Mouse (Mus musculus) limb, embryonic 15.5 days (tissue): ENCODE data around the gene Pimreg. TPM values are rescaled to one million over a fixed set of nuclear protein-coding genes. Genes with fewer than 3 reads are reported as not detected.

Experiments used
- ATAC-seq: fragments of 200-750 bp; cut with Nextera tagmentation; 2 replicates; pipeline ENCODE4 v1.8.0; 2017; ENCODE audit warnings: low read depth, moderate TSS enrichment; ENCODE audit not compliant: insufficient number of reproducible peaks, low FRiP score, low TSS enrichment
- H3K27ac ChIP-seq: fragments of 300-500 bp; sonication (generic); 2 replicates; pipeline ENCODE4 v1.5.1; 2015; ENCODE audit warnings: moderate library complexity, mild to moderate bottlenecking, inconsistent platforms
- H3K27me3 ChIP-seq: fragments of 300-500 bp; sonication (generic); 2 replicates; pipeline ENCODE4 v1.6.1; 2015; ENCODE audit warnings: inconsistent platforms
- H3K36me3 ChIP-seq: fragments of 300-500 bp; sonication (generic); 2 replicates; pipeline ENCODE4 v1.6.1; 2015; ENCODE audit warnings: inconsistent platforms
- H3K4me1 ChIP-seq: fragments of 300-500 bp; sonication (generic); 2 replicates; pipeline ENCODE4 v1.6.1; 2015; ENCODE audit warnings: inconsistent platforms
- H3K4me2 ChIP-seq: fragments of 300-500 bp; sonication (generic); 2 replicates; pipeline ENCODE4 v1.6.1; 2015; ENCODE audit warnings: mild to moderate bottlenecking, inconsistent platforms
- H3K4me3 ChIP-seq: fragments of 300-500 bp; sonication (generic); 2 replicates; pipeline ENCODE4 v1.5.1; 2015; ENCODE audit warnings: mild to moderate bottlenecking, inconsistent platforms
- H3K9ac ChIP-seq: fragments of 300-500 bp; sonication (generic); 2 replicates; pipeline ENCODE4 v1.6.1; 2015; ENCODE audit warnings: inconsistent platforms
- H3K9me3 ChIP-seq: fragments of 300-500 bp; sonication (generic); 2 replicates; pipeline ENCODE4 v1.6.1; 2016; ENCODE audit warnings: inconsistent platforms
- WGBS: fragments of 180-500 bp; shearing (Covaris S2); methylation state at CpG from one replicate; pipeline ENCODE4 v1.1.7; 2015; 5-methylcytosine and 5-hydroxymethylcytosine counted together
- polyA plus RNA-seq: library from polyadenylated mRNA; unstranded; fragments of >200 nt; fragmentation: Nextera tagmentation; extraction: Ambion mirVana; gene quantifications from 2 replicates; pipeline ENCODE4 v1.2.1, GENCODE M21; 2015

Gene Pimreg
- polyA plus RNA-seq, 1 experiment from 2014 or later: 79.2 TPM

DNA sequence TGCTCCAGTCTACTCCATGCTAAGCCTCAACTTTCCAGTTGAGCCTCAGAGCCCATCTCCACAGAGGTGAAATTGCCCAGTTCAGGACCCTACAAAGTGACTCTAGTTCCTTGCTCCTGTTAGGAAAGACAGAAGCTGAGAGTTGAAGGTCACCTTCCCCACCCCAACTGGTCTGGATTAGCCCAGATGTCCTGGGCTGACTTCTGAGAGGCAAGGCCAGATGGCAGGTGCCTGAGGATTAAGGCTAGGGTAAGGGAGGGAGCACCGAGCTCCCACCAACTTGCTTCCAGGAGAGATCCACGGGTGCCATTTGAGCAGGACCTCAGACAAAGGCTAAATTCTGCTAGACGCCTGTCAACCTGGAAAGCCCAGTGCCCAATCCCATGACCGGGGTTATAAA lies 9.7 kb upstream of the Pimreg start:
- no peak overlapping the region for H3K4me2 ChIP-seq
- no peaks in the 10 kb centered on the region for H3K9me3 ChIP-seq
- no peak overlapping the region for H3K27ac ChIP-seq
- H3K4me3 ChIP-seq: no peak overlapping the region
- H3K4me1 ChIP-seq: peaks cover 6% of the 10 kb centered on the region
- no peaks in the 10 kb centered on the region for H3K36me3 ChIP-seq
- WGBS: 70% methylated on average over 4 of the region's 4 CpGs
- ATAC-seq: no peak
- 0 out of 2 replicates have a peak, but pooled peaks cover 9% of the 10 kb centered on the region for H3K27me3 ChIP-seq
- H3K9ac ChIP-seq: no peak overlapping the region

GRCm38 (mm10) chr11:72032589-72032988 lies 9.2 kb upstream of the Pimreg start:
- ATAC-seq: no peak
- WGBS: 77% methylated on average over 3 of the region's 3 CpGs

DNA sequence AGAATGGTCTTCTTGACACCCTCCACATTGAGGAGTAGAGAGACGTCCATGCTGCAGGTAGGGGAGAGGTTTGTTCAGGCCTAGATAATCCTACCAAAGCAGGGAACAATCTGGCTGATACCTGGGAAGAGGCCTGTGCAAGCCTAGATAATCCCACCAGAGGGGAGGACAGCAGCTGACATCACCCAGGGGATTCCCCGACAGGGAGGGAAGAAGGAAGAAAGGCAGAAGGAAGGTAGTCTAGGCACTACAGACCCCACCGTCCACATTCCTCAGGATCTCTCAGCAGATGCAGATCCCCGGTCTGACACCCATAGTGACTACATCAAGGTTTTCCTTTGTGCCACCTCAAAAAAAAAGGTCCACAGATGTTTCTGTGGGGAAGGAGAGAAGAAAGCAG lies 4.4 kb upstream of the Pimreg start, which contains the start of gene Aipl1:
Gene Aipl1, minus strand, starts transcription at position 101 of the 400 bp plus-strand sequence.
- Histone ChIP-seq H3K27me3 (peaks cover 11% of the 10 kb centered on the region; the same call in 1 of the 2 replicates), H3K4me1 (peaks cover 7% of the 10 kb centered on the region), H3K4me2 (no peak within 1 kb of the TSS), H3K36me3 (no peaks in the 10 kb centered on the region), H3K9ac (no peak within 1 kb of the TSS), H3K9me3 (no peaks in the 10 kb centered on the region), H3K27ac (no peak within 1 kb of the TSS), H3K4me3 (no peak within 1 kb of the TSS)
- WGBS: 73% methylated on average over 4 of the region's 4 CpGs
- ATAC-seq: no peak

More at GRCm38 (mm10) chr11:72032589-72032988, 9.2 kb upstream of the Pimreg start:
- no peak overlapping the region for H3K4me2 ChIP-seq
- H3K9me3 ChIP-seq: no peaks in the 10 kb centered on the region
- 0 out of 2 replicates have a peak, but pooled peaks cover 12% of the 10 kb centered on the region for H3K27me3 ChIP-seq
- H3K9ac ChIP-seq: no peak overlapping the region
- H3K4me1 ChIP-seq: peaks cover 6% of the 10 kb centered on the region
- H3K4me3 ChIP-seq: no peak overlapping the region
- no peak overlapping the region for H3K27ac ChIP-seq
- no peaks in the 10 kb centered on the region for H3K36me3 ChIP-seq

GRCm38 (mm10) chr11:72037996-72038395 lies 3.8 kb upstream of the Pimreg start:
- Histone ChIP-seq H3K4me2 (no peak overlapping the region), H3K4me3 (no peak overlapping the region), H3K27ac (no peak overlapping the region), H3K9ac (no peak overlapping the region), H3K9me3 (no peaks in the 10 kb centered on the region), H3K27me3 (peaks cover 11% of the 10 kb centered on the region; the same call in 1 of the 2 replicates), H3K4me1 (peaks cover 13% of the 10 kb centered on the region), H3K36me3 (no peaks in the 10 kb centered on the region)
- WGBS: 2% methylated on average over 4 of the region's 4 CpGs
- no peak for ATAC-seq

- H3K4me2 ChIP-seq: no peak overlapping the region
- H3K4me3 ChIP-seq: no peak overlapping the region
- WGBS: 49% methylated on average over 16 of the region's 16 CpGs
- ATAC-seq: no peak
- 0 out of 2 replicates have a peak, but pooled peaks cover 2% of the 10 kb centered on the region for H3K36me3 ChIP-seq
- H3K27me3 ChIP-seq: peaks cover 11% of the 10 kb centered on the region; the same call in 1 of the 2 replicates
- no peaks in the 10 kb centered on the region for H3K9me3 ChIP-seq
- no peak overlapping the region for H3K27ac ChIP-seq
- H3K9ac ChIP-seq: no peak overlapping the region
- peaks cover 25% of the 10 kb centered on the region for H3K4me1 ChIP-seq
Measured at GRCm38 (mm10) chr11:72039599-72040386, 2.0 kb upstream of the Pimreg start.

DNA sequence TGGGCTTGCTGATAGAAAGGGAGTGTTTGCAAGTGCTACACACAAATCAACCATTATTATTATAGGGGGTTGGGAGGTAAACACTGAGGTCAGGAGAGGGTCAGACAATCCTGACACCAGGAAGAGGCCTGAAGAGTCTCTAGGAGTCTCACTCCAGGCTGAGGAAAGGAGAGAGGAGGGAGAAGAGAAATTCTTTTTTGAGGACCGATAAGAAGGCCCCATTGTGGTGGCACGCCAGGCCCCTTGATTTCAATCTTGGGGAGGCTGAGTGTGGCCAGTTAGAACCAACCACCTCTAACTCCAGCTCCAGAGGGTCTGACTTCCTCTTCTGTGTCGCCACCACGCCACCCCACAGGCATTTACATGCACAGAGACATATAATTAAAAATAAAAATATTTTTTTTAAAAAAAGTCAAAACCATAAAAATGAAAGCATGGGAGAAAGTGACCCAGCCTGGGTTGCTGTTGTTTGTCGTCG lies 503 bp upstream of the Pimreg start:
- Histone ChIP-seq H3K27ac (peak overlapping the region; percentile 47; the same call in 1 of the 2 replicates), H3K9me3 (no peaks in the 10 kb centered on the region), H3K4me3 (peak overlapping the region; percentile 70), H3K4me1 (peaks cover 25% of the 10 kb centered on the region), H3K36me3 (peaks cover 16% of the 10 kb centered on the region), H3K27me3 (peaks cover 11% of the 10 kb centered on the region; the same call in 1 of the 2 replicates), H3K4me2 (peak overlapping the region; percentile 96), H3K9ac (no peak overlapping the region)
- no peak for ATAC-seq
- 26% methylated on average over 6 of the region's 6 CpGs for WGBS

- Histone ChIP-seq H3K36me3 (peaks cover 22% of the 10 kb centered on the region), H3K27me3 (peaks cover 5% of the 10 kb centered on the region; the same call in 1 of the 2 replicates), H3K4me3 (peak overlapping the region; percentile 70), H3K4me2 (peak overlapping the region; percentile 96), H3K27ac (no peak overlapping the region), H3K4me1 (peaks cover 25% of the 10 kb centered on the region), H3K9me3 (no peaks in the 10 kb centered on the region), H3K9ac (peak overlapping the region; percentile 44)
- ATAC-seq: peak; percentile 37
- WGBS: 1% methylated on average over 14 of the region's 14 CpGs
Measured at GRCm38 (mm10) chr11:72042631-72043030, 799 bp downstream of the Pimreg start.

GRCm38 (mm10) chr11:72044231-72044630 lies 2.4 kb downstream of the Pimreg start:
- Histone ChIP-seq H3K4me1 (peaks cover 25% of the 10 kb centered on the region), H3K27me3 (peaks cover 5% of the 10 kb centered on the region), H3K36me3 (peaks cover 22% of the 10 kb centered on the region), H3K4me3 (no peak overlapping the region), H3K9ac (no peak overlapping the region), H3K4me2 (0 out of 2 replicates have a peak overlapping the region, but pooled peaks have one; percentile 96), H3K27ac (no peak overlapping the region), H3K9me3 (no peaks in the 10 kb centered on the region)
- ATAC-seq: no peak
- WGBS: 80% methylated on average over 3 of the region's 3 CpGs

DNA sequence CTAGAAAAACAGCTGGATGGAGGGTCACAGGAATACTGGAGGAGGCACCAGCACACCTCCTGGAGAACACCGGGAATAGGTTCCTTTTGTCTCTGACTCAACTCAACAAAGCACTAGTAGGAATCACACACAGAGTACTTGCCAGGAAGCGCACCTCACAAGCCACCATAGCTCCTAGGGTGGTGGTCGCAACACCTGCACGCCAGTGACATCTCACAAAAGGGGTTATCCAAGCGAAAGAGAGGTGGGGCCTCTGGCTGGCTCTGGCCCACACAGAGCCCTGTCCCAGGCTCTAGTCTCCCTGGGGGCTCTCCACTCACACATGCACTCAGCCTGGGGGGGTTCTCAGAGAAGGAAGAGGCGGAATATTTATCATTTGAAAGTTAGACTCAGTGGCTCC lies 6.9 kb downstream of the Pimreg start:
- Histone ChIP-seq H3K36me3 (peaks cover 22% of the 10 kb centered on the region), H3K9me3 (no peaks in the 10 kb centered on the region), H3K27ac (no peak overlapping the region), H3K27me3 (peaks cover 12% of the 10 kb centered on the region; the same call in 1 of the 2 replicates), H3K9ac (no peak overlapping the region), H3K4me2 (no peak overlapping the region), H3K4me3 (no peak overlapping the region), H3K4me1 (peaks cover 26% of the 10 kb centered on the region)
- no peak for ATAC-seq
- WGBS: 63% methylated on average over 6 of the region's 6 CpGs

DNA sequence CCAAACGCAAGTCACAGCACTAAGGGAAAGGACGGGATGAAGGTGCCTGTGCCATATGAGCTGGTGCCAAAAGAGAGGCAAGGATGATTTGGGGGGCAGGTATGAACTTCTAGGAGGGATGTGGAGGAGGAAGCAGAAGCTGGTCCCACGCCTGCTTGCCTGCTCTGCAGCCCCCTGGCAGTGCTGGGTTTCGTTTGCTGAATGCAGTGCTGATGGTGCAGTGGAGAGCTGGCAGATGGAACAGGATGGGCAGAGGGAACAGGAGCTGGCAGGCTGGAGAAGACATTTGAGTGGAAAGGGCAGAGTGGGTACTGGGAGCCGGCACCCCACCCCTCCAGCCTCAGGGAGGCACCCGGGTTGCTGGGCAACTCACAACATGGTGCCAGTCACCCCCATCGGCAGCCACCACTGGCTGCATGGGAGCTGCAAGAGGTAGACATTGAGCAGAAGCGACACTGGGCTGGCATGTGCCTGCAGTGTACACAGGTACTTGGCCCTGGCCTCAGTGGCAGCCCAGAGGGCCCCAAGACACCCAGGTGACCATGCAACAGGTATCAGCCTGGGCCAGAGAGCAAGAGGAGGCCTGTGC lies 7.4 kb downstream of the Pimreg start:
- 74% methylated on average over 8 of the region's 8 CpGs for WGBS
- Histone ChIP-seq H3K4me1 (peaks cover 21% of the 10 kb centered on the region), H3K9ac (no peak overlapping the region), H3K9me3 (no peaks in the 10 kb centered on the region), H3K4me2 (no peak overlapping the region), H3K27ac (no peak overlapping the region), H3K4me3 (no peak overlapping the region), H3K27me3 (peaks cover 12% of the 10 kb centered on the region; the same call in 1 of the 2 replicates), H3K36me3 (peaks cover 22% of the 10 kb centered on the region)
- no peak for ATAC-seq

GRCm38 (mm10) chr11:72050168-72050894 lies 8.5 kb downstream of the Pimreg start:
- Histone ChIP-seq H3K9me3 (no peaks in the 10 kb centered on the region), H3K4me2 (peak overlapping the region; percentile 93), H3K9ac (0 out of 2 replicates have a peak overlapping the region, but pooled peaks have one; percentile 10), H3K27me3 (peaks cover 12% of the 10 kb centered on the region; the same call in 1 of the 2 replicates), H3K4me1 (peaks cover 21% of the 10 kb centered on the region), H3K36me3 (peaks cover 14% of the 10 kb centered on the region), H3K27ac (no peak overlapping the region), H3K4me3 (peak overlapping the region; percentile 50)
- ATAC-seq: no peak
- WGBS: 16% methylated on average over 14 of the region's 14 CpGs
